Mouse (Mus musculus) induced T-regulatory cell, adult 2 months (primary cell): ENCODE results near the gene Tmem88b.
"Not testable (repeated sequence)": the region's sequence is repeated elsewhere in the genome, so short reads cannot be mapped to it uniquely, and the experiment has no call there.

Experiments
- DNase-seq: peaks from one replicate; pipeline ENCODE4 v3.0.0-alpha.2; 2012; ENCODE audit warnings: low read depth

The Tmem88b gene

DNA sequence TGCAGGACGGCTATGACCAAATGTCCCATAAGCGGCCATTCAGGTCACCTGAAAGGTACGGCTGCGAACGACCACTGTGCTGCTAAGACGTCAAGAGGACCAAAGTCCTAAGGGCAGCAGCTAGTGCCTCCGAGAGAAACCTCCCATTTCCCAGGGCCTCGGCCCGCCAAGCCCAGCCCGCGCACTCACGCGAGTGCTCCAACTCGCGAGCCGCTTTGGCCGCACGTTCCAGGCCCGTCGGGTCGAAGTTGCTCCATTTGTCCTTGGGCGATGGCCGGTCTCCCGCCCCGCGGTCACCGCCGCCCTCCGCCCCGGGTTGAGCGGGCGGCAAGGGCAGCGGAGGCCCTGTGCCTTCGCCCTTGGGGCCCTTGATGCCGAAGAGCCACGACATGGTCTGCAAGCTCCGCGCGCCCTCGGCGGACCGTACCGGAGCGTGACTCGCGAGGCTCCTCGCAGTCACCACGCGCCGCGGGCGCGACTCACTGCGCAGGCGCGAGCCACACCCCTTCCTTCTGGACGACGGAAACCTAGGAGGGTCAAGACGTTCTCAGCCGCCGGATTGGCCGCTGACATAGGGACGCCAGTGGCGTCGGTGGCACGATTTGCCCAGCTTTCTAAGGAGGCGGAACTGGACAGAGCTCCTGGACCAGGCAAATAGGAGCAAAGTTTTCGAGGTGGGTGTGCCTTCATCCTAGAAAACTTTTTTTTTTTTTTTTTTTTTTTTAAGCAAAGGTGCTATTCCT, 24.9 kb downstream of the Tmem88b start, which contains the start of gene Atad3a:
Gene Atad3a (minus strand): TSS at position 481 of the 743 bp plus-strand sequence.
- peak; percentile 96 for DNase-seq

- peak; percentile 75 for DNase-seq
Observed at GRCm38 (mm10) chr4:155759862-155760612, 25.6 kb downstream of the Tmem88b start.

DNA sequence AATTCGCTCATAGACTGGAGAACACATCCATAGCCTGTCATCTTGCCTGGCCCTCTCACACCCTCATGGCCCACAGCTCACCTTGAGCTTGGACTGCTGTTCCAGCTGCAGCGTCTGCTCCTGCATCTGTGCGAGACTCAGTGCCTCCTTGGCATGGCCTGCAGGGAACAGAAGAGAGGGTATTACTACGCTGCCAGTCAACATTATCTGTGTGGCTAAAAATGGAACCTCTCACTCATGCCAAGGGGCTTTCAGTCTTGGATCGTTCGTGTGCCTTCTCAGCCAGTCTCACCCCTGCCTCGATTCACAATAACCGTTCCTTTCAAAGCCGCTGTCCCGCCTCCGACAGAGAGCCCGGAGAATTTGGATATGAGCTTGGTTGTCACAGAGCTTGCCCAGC, 28.7 kb downstream of the Tmem88b start:
- no peak for DNase-seq

DNA sequence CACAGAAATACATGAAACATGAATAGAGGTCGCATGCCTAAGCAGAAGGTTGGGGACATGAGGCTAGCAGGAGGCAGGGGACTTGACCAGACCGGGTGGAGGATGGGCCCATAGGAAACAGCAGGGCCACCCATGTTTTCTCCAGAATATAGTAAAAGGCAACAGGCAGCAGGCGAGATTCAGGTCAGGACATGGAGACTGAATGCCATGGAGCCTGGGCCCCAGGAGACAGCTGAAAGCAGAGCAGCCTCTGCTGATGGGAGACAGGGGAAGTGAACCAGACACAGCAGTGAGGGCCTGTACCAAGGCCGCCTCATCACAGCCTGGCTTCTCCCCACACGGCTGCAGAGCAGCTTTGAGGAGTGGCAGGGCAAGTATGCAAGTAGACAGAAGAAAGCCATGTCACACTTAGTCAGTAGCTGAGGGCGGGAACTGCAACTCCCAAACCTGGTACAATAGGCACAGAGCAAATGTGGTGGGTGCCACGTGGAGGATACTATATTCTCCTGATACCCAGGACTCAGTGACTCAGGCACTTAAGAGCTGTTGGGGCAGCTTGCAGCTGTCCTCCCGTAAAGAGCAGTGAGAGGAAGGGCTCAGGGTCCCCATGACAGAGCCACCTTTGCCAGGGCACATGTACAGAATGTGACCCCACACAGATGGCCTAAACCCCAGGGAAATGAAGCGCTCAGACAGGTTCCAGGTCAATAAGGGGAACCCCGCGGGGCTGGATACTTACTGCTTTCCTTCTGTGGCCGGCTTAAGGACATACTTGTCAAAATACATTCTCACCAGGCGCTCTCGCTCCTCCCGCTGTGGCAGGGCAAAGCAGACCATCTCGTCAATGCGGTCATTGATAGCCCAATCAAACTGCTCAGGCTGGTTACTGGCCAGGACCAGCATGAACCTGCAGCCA, 38.8 kb downstream of the Tmem88b start:
- no peak for DNase-seq

GRCm38 (mm10) chr4:155746036-155746548, 39.6 kb downstream of the Tmem88b start:
- no peak for DNase-seq

DNA sequence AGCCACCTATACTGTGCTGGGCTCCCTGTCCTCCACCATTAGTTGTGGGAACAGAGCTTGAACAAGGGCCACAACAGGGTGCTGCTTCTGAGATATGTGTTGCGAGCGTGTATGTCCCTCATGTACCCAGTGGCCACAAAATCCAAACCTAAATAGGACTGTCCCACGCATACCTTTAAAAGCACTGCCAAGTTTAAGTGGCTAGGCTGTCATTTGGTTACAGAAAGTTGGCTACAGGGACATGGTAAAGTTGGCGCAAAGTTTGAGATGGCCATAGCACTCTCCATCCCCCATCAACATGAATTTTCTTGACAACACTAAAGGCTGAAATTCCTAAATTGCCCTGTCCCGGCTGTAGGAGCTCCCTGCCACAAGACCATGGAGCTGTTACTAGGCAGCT, 40.5 kb downstream of the Tmem88b start:
- no peak for DNase-seq

DNA sequence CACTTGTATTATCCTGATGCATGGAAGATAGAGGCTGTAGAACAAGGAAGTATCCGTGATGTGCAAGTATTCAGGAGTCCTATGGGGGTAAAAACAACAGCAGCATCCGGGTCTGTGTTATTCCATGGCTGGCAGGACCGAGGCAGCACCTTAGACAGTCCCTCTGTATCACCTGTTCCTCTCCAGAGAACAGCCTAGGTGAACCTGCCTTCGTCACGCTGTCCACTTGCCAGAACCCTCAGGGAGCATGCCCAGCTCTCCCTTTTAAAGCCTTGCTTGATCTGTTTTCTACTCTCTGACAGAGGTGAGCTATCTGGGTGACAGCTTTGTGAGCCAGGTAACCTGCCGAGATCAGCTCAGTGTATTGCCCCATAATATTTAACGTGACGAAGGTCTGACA, 41.2 kb downstream of the Tmem88b start:
- no peak for DNase-seq

- no peak for DNase-seq
Observed at GRCm38 (mm10) chr4:155742684-155743083, 43.0 kb downstream of the Tmem88b start.

GRCm38 (mm10) chr4:155740681-155741080, 45.0 kb downstream of the Tmem88b start:
- not testable (repeated sequence) for DNase-seq

DNA sequence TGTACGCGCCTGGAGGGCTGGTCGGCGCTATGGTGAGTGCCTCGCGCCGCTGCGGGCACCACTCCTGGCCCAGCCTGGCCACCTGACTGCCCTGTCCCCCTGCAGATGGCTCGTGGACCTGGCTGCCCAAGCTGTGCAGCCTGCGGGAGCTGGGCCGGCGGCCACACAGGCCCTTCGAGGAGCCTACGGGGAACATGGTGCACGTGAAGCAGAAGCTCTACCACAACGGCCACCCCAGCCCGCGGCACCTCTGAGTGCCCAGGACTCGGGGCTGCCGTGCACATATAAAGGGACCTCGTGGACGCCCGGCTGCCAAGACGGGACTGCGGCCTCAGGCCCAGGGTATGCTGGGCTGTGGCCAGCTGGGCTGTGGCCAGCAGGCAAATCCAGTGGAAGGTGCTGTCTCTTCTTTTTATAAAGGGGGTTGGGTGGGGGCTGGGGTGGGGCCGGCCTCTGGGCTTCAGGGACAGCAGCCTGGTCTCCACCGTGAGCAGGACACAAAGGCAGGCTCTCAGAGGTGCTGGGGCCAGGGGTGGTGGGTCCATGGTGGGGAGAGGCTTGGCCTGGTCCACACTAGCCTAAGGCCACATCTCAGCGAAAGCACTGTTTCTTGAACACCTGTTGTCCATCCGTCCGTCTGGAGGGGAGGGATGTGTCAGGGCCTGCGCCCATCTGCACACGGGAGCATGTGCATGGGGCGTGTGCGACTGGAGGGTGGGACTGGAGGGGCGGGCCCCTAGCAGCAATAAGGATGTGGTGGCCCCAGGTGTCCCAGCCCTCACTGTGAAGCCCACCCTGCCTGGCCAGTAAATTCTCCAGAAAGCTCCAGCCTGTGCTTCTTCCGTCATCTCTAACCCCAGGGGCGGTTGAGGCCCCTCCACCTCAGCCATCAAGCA, 45.7 kb downstream of the Tmem88b start:
- DNase-seq = no peak

GRCm38 (mm10) chr4:155739152-155739551, 46.5 kb downstream of the Tmem88b start:
- DNase-seq = no peak

- no peak for DNase-seq
Observed at GRCm38 (mm10) chr4:155738262-155738661, 47.4 kb downstream of the Tmem88b start.

DNA sequence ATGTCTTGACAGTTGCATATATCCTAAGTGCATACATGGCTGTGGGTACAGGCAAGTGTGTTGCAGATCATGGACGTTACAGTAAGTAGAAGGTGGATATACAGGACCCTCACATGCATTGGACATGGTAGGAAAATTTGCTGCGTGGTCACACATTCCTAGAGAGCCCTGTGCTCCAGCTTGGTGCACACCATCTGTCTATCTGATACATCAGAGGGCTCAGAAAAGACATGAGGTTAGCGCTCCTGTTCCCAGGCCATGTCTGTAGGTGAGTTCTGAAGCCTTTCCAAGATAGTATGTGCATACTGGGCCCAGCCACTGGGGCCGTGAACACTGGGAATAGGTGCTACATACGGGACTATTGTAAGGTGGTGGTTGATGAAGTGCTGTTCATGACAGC, 49.3 kb downstream of the Tmem88b start:
- DNase-seq = no peak

DNA sequence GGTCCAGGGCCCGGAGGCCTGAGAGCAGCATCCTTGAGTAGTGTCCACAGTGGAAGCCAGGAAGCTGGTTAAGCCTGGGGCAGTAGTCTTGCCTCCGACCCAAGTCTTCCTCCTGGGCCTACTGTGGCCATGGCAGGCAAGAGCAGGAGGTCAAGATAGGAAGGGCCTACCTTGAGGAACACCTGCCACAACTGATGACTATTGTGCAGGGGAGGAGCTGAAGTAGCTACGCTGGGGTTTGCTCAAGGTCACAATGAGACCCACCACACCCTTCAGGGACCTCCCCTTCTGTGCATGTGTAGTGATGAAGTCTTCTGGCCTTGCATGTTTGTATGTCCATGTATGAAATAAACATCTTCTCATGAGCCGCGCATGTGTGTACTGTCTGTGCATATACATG, 49.9 kb downstream of the Tmem88b start:
- no peak for DNase-seq

- DNase-seq = peak; percentile 65
Observed at GRCm38 (mm10) chr4:155734951-155735702, 50.5 kb downstream of the Tmem88b start.

DNA sequence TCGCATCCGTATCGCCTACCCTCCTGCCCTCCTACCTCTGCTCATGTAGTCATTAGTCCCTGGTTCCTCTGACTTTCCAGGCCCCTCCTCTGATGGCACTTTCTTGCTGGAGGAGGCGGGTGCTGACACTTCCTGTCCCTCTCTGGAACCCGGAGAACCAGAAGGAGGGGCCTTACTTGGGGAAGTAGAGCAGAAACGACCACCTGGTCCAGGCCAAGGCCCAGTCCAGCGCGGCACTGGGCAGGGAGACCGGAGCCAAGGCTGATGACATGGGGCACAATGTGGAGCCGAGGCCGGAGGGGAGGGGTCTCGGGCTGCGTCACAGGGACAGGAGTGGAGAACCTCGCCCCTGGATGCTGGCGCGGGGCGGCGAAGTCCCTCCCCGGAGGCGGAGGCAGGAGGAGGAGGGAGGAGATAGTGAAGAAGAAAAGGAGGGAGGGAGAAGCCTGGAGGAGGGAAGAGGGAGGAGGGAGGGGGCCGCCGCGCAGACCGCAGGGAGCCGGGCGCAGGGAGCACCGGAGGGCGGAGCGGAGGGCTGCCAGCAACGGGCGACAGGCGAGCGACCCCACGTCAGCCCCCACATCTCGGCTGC, 51.2 kb downstream of the Tmem88b start, which contains the start of gene Tmem240:
Gene Tmem240 (plus strand): TSS at position 451 of the 592 bp plus-strand sequence.
- peak; percentile 89 for DNase-seq

- DNase-seq = no peak
Observed at GRCm38 (mm10) chr4:155733267-155733666, 52.4 kb downstream of the Tmem88b start.
